Mouse (Mus musculus) 416B (cell line): Measurements from ENCODE around the gene Plbd2.
"Not testable (repeated sequence)": the region's sequence is repeated elsewhere in the genome, so short reads cannot be mapped to it uniquely, and the experiment has no call there.

Experiments used
- DNase-seq: peaks from one replicate; pipeline ENCODE4 v3.0.0; 2011; ENCODE audit warnings: low read depth

Gene Plbd2

DNA sequence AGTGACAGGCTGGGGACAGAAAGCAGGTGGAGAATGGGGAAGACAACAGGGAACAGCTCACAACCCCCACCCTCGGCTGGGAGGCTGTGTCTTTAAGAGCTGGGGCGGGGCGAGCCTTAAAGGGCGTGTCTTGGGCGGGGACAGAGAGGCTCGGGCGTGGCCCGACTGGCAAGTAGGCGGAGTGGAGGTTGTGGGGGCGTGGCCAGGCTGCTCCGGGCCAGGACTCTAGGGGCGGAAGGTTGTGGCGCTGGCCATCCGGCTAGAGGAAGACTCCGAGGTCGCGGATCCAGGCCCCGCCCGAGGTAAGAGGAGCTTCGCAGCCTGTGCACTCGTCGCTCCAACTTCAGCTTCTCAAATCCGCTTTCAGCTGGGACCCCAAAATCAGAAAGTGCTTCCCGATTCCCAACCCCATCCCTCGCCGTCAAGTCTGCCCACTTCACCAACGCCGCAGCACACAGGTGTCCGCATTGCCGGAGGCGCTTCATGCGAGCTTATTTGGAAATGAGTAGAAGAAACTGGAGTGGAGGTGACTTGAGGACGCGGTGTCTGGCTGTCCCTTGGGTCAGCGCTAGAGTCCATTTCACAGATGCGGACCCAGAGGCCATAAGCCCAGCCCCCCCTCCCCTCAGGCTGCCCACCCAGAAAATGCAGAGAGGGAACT lies 7.7 kb upstream of the Plbd2 start, which contains the start of gene Slc8b1:
Gene Slc8b1, plus strand, starts transcription at position 187 of the 661 bp plus-strand sequence.
- peak; percentile 97 for DNase-seq

DNA sequence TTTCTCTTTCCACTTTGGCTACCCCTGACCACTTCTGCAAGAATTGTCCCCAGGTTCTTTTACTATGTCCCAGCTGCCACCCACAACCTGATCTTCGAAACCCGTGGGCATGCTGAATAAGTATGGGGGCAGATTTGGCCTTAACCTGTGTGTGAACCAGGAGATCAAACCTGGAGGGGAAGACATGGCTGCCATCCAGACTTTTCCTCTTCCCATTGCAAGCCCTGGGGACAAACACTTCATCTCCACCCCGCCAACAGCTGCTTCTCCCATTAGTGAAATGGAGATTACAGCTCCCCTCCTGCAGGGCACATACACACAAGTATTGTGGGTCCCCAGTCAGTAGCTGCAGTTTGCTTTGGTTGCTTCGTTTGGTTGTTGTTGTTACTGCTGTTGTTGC lies 3.9 kb upstream of the Plbd2 start:
- no peak for DNase-seq

DNA sequence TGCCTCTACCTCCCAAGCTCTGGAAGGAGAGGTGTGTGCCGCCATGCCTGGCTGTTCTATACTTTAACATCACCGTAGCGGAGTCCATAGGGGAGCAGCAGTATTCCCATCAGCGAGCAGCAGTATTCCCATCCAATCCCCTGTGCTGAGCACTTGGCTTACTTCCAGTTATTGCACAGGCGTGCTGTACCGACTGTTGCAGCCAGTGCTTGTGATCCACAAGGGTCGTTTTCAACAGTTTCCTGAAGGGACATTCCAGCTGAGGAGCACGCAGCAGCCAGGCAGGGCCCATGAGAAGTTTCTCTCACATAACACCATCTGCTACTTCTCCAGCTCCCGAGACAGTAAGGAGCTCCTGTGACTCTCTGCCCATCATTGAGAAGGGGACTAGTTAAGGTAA lies 3.1 kb upstream of the Plbd2 start:
- DNase-seq = no peak

DNA sequence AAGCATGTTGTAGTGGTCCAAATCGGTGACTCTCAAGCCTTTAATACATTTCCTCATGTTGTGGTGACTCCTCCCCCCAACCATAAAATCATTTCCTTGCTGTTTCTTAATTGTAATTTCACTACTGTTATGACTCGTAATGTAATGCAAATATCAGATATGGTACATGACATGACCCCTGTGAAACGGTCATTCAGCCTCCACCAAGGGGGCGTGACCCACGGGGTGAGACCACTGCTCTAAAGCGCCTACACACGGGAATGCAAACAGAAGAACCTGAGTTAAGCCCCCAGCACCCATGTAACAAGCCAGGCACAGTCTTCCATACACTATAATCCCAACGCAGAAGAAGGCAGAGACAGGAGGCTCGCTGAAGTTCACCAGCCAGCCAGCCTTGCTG lies 2.4 kb upstream of the Plbd2 start:
- no peak for DNase-seq

DNA sequence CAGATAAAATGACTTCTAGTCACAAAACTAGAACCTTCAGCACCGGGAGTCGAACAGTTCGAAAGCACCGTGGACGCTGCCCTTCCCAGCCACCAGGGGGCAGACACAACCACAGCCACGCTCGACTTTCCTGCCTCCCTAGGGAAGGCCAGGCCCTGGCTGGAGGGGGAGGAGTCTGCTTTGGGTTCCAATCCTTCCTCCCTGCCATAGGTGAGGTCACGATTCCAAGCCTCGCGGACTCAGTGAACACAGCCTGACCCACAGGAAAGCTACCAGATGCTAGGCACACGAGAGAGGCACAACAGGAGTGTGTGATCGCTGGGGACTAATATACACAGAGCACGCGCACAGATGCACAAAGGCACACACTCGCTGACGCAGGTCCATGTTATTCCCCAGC lies 1.9 kb upstream of the Plbd2 start:
- DNase-seq = peak; percentile 89

DNA sequence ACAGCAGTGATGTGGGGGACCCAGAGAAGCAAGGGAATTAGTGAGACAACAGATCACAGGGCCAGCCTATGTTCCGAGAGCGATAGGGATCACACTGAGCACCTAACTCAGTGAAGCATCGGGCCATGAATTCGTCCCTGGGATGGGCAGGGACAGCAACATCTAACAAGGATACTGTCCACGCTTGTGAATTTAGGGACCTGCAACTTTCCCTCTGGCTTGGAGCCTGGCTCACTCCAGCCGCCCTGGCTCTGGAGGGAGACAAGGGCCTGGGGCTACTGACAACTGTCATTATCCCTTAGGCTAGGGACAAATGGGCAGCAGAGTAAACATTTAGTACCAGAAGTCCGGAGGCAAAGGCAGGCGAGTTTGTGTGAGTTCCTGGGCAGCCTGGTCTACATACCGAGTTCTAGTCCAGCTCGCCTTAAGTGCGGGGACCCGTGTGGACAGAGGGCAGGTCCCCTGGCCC lies 716 bp downstream of the Plbd2 start:
- peak; percentile 28 for DNase-seq

DNA sequence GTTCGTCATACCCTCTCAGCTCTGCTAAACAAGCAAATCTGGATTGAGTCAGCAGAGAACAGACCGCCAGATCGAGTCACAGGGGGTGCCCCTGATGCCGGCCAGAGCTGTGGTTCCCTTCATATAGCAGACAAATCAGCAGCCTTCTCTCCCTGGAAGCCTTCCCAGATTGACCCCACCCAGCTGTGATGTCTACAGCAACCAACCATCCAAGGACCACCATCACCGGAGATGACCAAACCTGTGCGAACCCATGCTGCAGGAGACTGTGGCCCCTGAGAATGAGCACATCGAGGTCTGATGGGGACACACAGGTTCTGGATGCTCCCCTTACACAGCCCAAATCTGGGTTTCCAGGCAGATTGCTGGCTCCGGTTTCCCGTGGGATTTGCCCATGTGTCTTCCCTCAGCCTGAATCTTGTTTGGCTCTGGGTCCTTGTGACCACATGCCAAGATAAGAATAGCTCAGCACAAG lies 1.2 kb downstream of the Plbd2 start:
- peak; percentile 45 for DNase-seq

DNA sequence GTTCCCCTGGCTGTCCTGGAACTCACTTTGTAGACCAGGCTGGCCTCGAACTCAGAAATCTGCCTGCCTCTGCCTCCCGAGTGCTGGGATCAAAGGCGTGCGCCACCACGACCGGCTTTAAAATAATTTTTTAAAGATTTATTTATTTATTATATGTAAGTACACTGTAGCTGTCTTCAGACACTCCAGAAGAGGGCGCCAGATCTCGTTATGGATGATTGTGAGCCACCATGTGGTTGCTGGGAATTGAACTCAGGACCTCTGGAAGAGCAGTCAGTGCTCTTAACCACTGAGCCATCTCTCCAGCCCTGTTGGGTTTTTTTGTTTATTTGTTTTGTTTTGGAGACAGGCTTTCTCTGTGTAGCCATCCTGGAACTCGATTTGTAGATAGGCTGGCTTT lies 2.8 kb downstream of the Plbd2 start:
- not testable (repeated sequence) for DNase-seq

DNA sequence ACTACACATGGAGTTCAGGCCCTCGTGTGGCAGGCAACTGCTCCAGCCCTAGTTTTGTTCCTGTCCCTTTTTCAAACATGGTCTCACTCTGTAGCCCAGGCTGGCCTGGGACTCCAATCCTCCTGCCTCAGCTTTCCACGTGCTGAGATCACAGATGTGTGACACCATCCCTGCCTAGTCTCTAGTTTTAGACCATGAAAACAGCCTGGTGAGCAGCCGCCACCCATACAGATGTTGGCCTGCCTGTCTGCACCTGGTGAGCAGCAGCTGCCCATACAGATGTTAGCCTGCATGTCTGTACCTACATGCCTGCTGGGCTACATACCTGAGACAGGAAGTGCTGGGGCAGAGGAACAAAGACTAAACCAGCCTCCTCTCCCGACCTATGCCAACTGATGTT lies 4.2 kb downstream of the Plbd2 start:
- DNase-seq = no peak

DNA sequence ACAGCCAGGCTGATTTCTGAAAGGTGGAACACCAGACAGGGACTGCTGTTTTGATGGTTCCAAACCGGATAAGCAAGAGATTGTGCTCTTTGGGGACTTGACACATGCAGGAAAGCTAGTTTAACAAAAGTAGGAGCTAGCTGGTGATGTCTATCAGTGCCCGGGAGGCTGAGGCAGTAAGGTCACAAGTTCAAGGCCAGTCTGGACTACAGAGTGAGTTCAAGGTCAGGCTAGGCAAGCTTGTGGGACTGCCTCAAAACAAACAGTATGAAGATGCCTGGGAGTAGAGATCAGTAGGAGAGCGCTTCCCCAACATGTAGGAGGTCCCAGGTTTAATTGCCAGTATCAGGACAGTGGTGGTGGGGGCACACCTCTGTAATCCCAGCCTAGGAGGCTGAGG lies 6.4 kb downstream of the Plbd2 start:
- no peak for DNase-seq

DNA sequence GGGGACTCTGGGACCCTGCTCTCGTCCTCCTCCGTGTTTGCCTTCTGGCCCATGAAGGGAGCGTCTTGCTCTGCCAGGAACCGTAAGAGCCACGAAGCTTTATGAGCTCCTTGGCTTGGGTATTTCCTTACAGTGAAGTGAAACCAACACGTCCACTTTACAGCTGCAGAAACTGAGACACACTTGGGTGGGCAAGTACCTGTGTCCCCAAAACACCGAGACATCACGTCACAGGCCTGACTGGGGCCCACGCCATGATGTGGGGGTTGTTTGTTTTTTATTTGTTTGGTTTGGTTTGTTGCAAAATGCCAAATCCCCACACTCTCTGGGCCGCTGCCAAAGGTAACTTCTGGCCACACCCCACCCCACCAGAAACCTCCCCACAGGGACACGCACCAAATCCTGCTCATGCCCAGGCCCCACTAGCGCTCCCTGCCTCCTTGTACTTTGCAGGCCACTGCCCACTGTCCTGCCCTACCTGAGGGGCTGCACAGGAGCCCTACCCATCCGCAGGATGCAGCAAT lies 7.7 kb downstream of the Plbd2 start:
- DNase-seq = no peak

DNA sequence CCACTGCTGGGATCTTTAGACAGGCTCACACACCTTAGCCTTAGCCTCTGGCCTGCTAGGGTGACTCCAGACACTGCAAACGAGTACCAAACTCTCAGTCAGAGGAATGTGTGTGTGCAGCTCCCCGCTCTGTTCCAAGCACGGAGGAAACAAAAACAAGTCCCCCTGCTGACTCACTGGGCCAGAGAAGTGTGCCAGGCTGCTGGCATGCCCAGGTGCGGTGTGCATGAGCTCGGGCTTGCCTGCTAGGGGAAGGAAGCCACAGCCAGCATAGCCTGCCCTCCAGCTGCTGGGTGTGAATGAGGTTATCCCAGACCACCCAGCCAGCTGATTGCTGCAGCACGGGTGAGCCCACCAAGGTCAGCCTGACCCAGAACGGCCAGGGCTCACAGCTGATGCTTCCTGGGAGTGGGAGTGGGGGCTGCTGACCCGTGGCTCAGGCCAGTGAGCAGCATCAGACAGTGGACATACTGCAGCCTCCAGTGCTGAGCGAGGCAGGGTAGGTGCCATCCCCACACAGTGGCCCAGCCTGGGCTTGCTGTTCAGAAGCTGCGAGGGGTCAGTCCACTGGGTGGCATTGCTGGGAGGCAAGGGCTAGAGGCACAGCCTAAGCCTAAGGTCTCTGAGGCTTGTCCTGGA lies 8.2 kb downstream of the Plbd2 start:
- DNase-seq = no peak

DNA sequence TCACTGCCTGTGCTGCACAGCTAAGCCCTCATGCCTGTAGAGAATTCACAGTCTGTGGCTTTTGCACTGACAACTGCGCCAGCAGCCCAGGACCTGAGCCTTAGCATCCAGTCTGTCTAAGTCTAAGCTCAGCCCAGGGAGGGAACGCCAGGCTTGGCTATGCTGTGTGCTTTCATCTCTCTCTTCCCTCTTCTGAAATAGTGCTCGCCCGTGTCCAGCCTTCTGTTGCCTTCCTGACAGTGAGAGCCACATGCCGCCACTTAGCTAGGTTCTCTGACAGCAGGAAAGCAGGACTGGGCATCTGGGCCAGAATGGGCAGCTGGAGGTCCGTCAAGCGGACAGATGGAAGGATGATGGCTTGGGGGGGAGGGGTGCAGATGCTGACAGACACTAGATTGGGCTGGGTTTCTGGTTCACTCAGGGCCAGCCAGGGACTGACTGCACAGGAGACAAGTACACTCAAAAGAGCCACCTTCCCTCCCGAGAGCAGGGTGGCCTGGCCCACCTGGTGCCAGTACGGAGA lies 9.5 kb downstream of the Plbd2 start:
- no peak for DNase-seq

DNA sequence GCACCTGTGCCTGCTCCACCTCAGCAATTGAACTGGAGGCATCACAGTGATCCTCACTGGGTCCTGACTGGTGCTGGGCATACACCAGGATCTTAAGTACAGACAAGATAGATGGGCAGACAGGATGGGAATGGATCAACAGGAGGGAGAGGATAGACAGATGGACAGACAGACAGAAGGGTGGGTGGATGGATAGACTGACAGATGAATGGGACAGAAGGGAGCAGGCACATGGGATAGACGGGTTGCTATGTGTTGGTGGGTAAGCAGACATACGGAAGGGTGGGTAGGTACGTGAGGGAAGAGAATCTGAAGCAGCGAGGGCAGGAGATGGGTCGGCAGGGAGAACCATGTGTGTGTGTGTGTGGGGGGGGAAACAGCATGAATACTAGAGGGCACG lies 10.0 kb downstream of the Plbd2 start:
- DNase-seq = no peak

DNA sequence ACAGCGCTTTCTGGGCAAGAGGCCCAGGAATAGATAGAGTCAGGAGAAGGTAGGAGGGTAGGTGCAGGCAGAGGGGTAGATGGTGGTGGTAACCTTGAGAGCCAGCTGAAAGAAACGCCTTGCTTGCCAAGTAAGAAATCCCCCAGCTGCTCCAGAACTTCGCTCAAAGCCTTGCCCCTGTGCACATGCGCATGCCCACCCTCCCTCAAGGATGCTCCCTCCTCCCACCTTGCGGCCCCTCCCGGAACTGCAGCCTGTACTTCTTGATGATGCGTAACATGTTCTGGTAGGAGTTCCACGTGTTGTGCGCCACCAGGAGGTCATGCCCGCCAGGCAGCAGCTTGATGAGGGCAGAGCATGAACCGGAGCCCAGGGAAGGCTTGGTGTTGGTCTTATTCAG lies 11.0 kb downstream of the Plbd2 start:
- DNase-seq = no peak

DNA sequence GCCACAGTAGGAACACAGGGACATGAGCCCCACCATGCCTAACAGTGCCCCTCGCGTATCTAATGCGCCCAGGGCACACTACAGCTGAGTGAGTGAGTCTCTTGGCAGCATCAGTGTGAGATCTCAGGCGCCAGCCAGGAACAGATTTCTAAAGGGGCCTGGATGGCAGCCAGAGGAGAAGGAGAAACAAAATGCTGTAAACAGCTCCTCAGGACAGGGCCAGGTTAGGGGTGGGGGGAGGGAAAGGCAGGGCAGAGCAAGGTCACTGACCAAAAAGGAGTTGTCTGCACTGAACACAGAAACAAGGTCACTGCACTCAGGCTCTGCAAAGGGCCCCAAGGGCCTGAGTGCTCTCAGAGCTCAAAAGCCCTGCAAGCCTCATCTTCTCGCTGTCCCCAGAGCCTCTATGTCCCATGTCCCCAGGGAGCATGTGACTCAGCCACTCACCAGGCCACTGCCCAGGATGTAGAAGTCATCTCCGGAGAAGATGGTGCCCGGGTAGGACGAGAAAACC lies 12.7 kb downstream of the Plbd2 start:
- DNase-seq = no peak

DNA sequence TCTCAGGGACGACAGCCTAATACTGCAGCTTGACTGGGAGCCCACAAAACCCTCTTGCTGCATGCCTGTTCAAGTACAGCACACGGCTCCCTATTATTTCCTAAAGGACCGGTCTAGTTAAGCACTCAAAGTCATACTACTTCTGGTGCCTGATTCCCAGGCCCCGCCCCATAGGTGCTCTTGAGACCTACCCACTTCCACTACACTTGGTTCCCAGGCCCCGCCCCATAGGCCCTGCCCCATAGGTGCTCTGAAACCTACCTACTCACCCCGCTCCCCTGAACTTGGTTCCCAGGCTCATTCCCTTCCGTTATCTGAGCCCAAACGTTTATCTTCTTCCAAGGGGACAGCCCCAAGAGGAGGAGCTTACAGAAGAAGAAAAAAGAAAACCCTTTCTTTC lies 15.6 kb downstream of the Plbd2 start:
- no peak for DNase-seq

DNA sequence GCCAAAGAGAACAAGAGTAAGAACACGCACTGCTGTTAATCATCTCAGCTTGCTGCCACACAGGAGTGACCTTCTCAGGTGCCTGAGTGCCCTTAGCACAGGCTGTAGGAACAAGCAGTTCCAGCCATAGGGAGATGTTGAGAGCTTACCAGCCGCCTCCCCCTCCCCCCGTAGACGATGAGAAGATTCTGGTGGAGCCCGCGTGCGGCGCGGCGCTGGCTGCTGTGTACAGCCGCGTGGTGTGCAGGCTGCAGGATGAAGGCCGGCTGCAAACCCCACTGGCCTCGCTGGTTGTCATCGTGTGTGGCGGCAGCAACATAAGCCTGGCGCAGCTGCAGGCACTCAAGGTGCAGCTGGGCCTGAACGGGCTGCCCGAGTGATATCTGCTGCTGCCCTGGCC lies 20.0 kb downstream of the Plbd2 start:
- DNase-seq = no peak

DNA sequence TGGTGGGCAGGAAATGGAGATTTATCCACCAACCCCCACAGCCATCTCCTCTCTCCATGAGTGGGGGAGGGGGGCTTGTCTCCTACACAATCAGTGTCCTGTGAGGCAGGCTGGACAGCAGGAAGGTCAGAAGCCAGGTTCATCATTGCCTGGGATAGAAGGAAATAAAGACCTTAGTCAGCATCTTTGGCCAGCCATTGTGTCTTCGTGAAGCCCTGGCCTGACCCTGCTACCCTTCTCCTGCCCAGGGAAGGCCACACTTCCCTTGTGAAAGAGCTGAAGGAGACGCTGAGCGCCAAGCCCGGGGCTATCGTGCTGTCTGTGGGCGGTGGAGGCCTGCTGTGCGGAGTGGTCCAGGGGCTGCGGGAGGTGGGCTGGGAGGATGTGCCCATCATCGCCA lies 22.2 kb downstream of the Plbd2 start:
- DNase-seq = no peak

DNA sequence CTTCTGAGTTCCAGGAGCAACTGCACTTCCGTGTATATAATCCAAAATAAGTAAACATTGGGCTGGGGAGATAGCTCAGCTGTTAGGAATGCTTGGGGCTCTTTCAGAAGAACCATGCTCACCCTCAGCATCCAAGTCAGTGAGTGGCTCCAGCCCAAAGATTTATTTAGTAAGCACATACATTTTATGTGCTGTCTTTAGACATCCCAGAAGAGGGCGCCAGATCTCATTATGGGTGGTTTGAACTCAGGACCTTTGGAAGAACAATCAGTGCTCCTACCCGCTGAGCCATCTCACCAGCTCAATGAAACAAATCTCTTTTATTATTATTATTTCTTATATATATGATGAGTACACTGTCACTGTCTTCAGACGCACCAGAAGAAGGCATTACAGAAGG lies 23.9 kb downstream of the Plbd2 start:
- DNase-seq = peak; percentile 46

DNA sequence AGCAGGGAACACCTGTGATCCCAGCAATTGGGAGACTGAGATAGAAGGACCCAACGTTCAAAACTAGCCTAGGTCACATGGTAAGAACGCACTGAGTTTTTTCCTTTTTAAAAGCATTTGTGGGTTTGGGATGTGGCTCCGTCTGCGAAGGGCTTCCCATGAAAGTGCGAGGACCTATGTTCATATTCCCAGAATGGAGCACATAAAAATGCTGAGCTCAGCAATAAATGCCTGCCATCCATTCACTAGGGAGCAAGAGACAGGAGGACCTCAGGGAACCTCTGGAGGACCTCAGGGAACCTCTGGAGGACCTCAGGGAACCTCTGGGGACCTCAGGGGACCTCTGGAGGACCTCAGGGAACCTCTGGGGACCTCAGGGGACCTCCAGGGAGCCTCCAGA lies 25.4 kb downstream of the Plbd2 start:
- DNase-seq = no peak

DNA sequence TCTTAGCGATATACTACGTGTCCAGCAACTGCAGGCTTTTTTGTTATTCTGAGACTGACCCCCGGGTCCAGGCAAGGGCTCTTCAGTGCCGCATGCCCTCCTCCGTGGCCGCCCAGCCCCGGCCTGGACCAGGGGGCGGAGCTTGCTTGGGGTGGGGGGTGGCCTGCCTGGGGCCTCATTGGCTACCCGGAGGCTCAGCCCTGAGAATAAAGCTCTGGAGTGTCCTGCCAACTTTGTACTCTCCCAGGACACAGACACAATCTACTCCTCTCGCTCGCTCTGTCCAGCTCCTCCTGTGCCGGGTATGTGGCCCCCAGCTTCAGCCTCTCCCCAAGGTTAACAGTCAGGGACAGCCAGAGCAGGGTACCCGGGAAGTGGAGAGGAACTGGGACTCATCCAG lies 27.1 kb downstream of the Plbd2 start, which contains the start of gene Sds:
Gene Sds, plus strand, starts transcription at position 231 of the 400 bp plus-strand sequence.
- no peak for DNase-seq

DNA sequence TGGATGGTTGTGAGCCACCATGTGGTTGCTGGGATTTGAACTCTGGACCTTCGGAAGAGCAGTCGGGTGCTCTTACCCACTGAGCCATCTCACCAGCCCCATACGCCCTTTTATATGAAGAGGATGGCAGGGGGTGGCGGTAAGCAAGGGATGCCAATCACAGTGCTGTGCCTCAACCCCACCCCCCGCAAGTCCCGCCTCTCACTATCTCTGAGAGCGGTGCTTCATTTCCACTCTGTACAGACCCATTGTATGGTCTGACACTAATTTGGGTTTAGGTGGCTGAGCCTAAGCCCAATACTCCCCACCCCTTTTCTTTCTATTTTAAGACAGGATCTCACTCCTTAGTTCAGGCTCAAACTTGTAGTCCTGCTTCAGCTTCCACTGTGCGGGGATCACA lies 27.6 kb downstream of the Plbd2 start:
- DNase-seq = no peak
